Mouse (Mus musculus) forebrain, embryonic 14.5 days (tissue): ENCODE measurements around the gene Hist1h1c. TPM values are rescaled to one million over a fixed set of nuclear protein-coding genes. Genes with fewer than 3 reads are reported as not detected.

Source experiments
- ATAC-seq: fragments of 200-750 bp; cut with Nextera tagmentation; 2 replicates; pipeline ENCODE4 v1.8.0; 2017; ENCODE audit warnings: mild to moderate bottlenecking, moderate library complexity
- DNase-seq: peaks from one replicate; pipeline ENCODE4 v3.0.0-alpha.2; 2015; ENCODE audit warnings: low spot score
- H3K27ac ChIP-seq: fragments of 300-500 bp; sonication (generic); 2 replicates; pipeline ENCODE4 v1.5.1; 2014; ENCODE audit warnings: low read depth, mild to moderate bottlenecking, control low read depth, low read length, moderate library complexity
- H3K27me3 ChIP-seq: fragments of 300-500 bp; sonication (generic); replicated peaks from 2 replicates; pipeline ENCODE4 v1.6.1; 2014; ENCODE audit warnings: low read length, control low read depth, mixed read lengths; ENCODE audit not compliant: control insufficient read depth, insufficient read depth
- H3K36me3 ChIP-seq: fragments of 300-500 bp; sonication (generic); 2 replicates; pipeline ENCODE4 v1.6.1; 2014; ENCODE audit warnings: low read length, control low read depth; ENCODE audit not compliant: control insufficient read depth, insufficient read depth
- H3K4me1 ChIP-seq: fragments of 300-500 bp; sonication (generic); 2 replicates; pipeline ENCODE4 v1.6.1; 2014; ENCODE audit warnings: antibody characterized with exemption, low read length, control low read depth; ENCODE audit not compliant: control insufficient read depth, insufficient read depth
- H3K4me2 ChIP-seq: fragments of 300-500 bp; sonication (generic); 2 replicates; pipeline ENCODE4 v1.6.1; 2014; ENCODE audit warnings: mild to moderate bottlenecking, control low read depth, low read length
- H3K4me3 ChIP-seq: fragments of 300-500 bp; sonication (generic); 2 replicates; pipeline ENCODE4 v1.5.1; 2014; ENCODE audit warnings: low read depth, low read length, control low read depth
- H3K9ac ChIP-seq: fragments of 300-500 bp; sonication (generic); 2 replicates; pipeline ENCODE4 v1.6.1; 2014; ENCODE audit warnings: mild to moderate bottlenecking, low read length, control low read depth, moderate library complexity
- H3K9me3 ChIP-seq: fragments of 300-500 bp; sonication (generic); replicated peaks from 2 replicates; pipeline ENCODE4 v1.6.1; 2016; ENCODE audit warnings: low read length, control low read depth, mixed read lengths; ENCODE audit not compliant: control insufficient read depth
- WGBS: fragments of 180-500 bp; shearing (Covaris S2); extraction: QIAGEN DNeasy Blood & Tissue Kit; methylation state at CpG from one replicate; pipeline ENCODE4 v1.1.7; 2014; 5-methylcytosine and 5-hydroxymethylcytosine counted together
- polyA plus RNA-seq: library from polyadenylated mRNA; unstranded; fragments of >200 nt; fragmentation: Nextera tagmentation; extraction: Ambion mirVana; gene quantifications from 2 replicates; pipeline ENCODE4 v1.2.1, GENCODE M21; 2014

Gene Hist1h1c
- polyA plus RNA-seq, 1 experiment from 2014 or later, result 25.2 TPM

GRCm38 (mm10) chr13:23752742-23753172, 14.1 kb downstream of the Hist1h1c start:
- peak overlapping the region; percentile 26 for H3K4me3 ChIP-seq
- WGBS, result under 1% methylated on average over 6 of the region's 6 CpGs
- H3K9ac ChIP-seq, result peak overlapping the region; percentile 54; the same call in 1 of the 2 replicates
- no peak for DNase-seq
- peaks cover 9% of the 10 kb centered on the region for H3K4me1 ChIP-seq
- no peaks in the 10 kb centered on the region for H3K9me3 ChIP-seq
- no peaks in the 10 kb centered on the region for H3K27me3 ChIP-seq
- peak overlapping the region; percentile 50 for H3K4me2 ChIP-seq
- H3K36me3 ChIP-seq, result no peaks in the 10 kb centered on the region
- ATAC-seq, result no peak
- H3K27ac ChIP-seq, result peak overlapping the region; percentile 65

- 41% methylated on average over 4 of the region's 4 CpGs for WGBS
- H3K27ac ChIP-seq, result peak overlapping the region; percentile 65; the same call in 1 of the 2 replicates
Observed at GRCm38 (mm10) chr13:23753314-23754078, 14.9 kb downstream of the Hist1h1c start.

GRCm38 (mm10) chr13:23755000-23755399, 16.4 kb downstream of the Hist1h1c start:
- H3K36me3 ChIP-seq, result no peaks in the 10 kb centered on the region
- H3K9me3 ChIP-seq, result no peaks in the 10 kb centered on the region
- no peak overlapping the region for H3K4me2 ChIP-seq
- H3K9ac ChIP-seq, result no peak overlapping the region
- H3K27me3 ChIP-seq, result no peaks in the 10 kb centered on the region
- H3K27ac ChIP-seq, result no peak overlapping the region
- peaks cover 7% of the 10 kb centered on the region for H3K4me1 ChIP-seq
- DNase-seq (no peak), ATAC-seq (no peak)
- no peak overlapping the region for H3K4me3 ChIP-seq

More at GRCm38 (mm10) chr13:23753314-23754078, 14.9 kb downstream of the Hist1h1c start:
- Histone ChIP-seq H3K36me3 (no peaks in the 10 kb centered on the region), H3K4me1 (peaks cover 6% of the 10 kb centered on the region), H3K4me2 (peak overlapping the region; percentile 50; the same call in 1 of the 2 replicates), H3K27me3 (no peaks in the 10 kb centered on the region), H3K9me3 (no peaks in the 10 kb centered on the region), H3K4me3 (peak overlapping the region; percentile 26), H3K9ac (peak overlapping the region; percentile 54; the same call in 1 of the 2 replicates)
- ATAC-seq (no peak), DNase-seq (no peak)

GRCm38 (mm10) chr13:23756790-23757189, 18.2 kb downstream of the Hist1h1c start, which contains the start of gene Hist1h4b:
Hist1h4b (plus strand) TSS chr13:23757013.
- Histone ChIP-seq H3K4me2 (peak within 1 kb of the TSS; percentile 67), H3K27me3 (no peaks in the 10 kb centered on the region), H3K4me3 (peak within 1 kb of the TSS; percentile 33), H3K27ac (peak within 1 kb of the TSS; percentile 85), H3K9ac (peak within 1 kb of the TSS; percentile 61), H3K9me3 (no peaks in the 10 kb centered on the region), H3K4me1 (peaks cover 17% of the 10 kb centered on the region), H3K36me3 (no peaks in the 10 kb centered on the region)
- ATAC-seq, result peak; percentile 68
- WGBS, result 0% methylated on average over 17 of the region's 22 CpGs
- DNase-seq, result peak; percentile 99

- Histone ChIP-seq H3K4me2 (peak overlapping the region; percentile 67), H3K27me3 (no peaks in the 10 kb centered on the region), H3K9me3 (no peaks in the 10 kb centered on the region), H3K4me1 (peaks cover 17% of the 10 kb centered on the region), H3K27ac (peak overlapping the region; percentile 85), H3K36me3 (no peaks in the 10 kb centered on the region), H3K9ac (peak overlapping the region; percentile 61), H3K4me3 (peak overlapping the region; percentile 33)
- under 1% methylated on average over 15 of the region's 23 CpGs for WGBS
- ATAC-seq, result peak; percentile 13; the same call in 1 of the 2 replicates
- DNase-seq, result peak; percentile 54
Observed at GRCm38 (mm10) chr13:23757211-23757773, 18.7 kb downstream of the Hist1h1c start.

- Histone ChIP-seq H3K36me3 (no peaks in the 10 kb centered on the region), H3K27me3 (no peaks in the 10 kb centered on the region), H3K27ac (no peak overlapping the region), H3K4me2 (peak overlapping the region; percentile 67; the same call in 1 of the 2 replicates), H3K9ac (no peak overlapping the region), H3K4me3 (no peak overlapping the region), H3K4me1 (peaks cover 16% of the 10 kb centered on the region), H3K9me3 (no peaks in the 10 kb centered on the region)
- ATAC-seq (no peak), DNase-seq (no peak)
- WGBS, result 43% methylated on average over 3 of the region's 3 CpGs
Observed at GRCm38 (mm10) chr13:23757921-23758320, 19.3 kb downstream of the Hist1h1c start.

GRCm38 (mm10) chr13:23759251-23759771, 20.7 kb downstream of the Hist1h1c start:
- H3K4me3 ChIP-seq, result no peak overlapping the region
- ATAC-seq (no peak), DNase-seq (no peak)
- H3K9ac ChIP-seq, result no peak overlapping the region
- no peaks in the 10 kb centered on the region for H3K36me3 ChIP-seq
- H3K27me3 ChIP-seq, result no peaks in the 10 kb centered on the region
- peaks cover 27% of the 10 kb centered on the region for H3K4me1 ChIP-seq
- 78% methylated on average over 3 of the region's 3 CpGs for WGBS
- H3K4me2 ChIP-seq, result no peak overlapping the region
- H3K27ac ChIP-seq, result no peak overlapping the region
- no peaks in the 10 kb centered on the region for H3K9me3 ChIP-seq

- Histone ChIP-seq H3K4me3 (peak overlapping the region; percentile 53; the same call in 1 of the 2 replicates), H3K27ac (peak overlapping the region; percentile 88; the same call in 1 of the 2 replicates), H3K9ac (peak overlapping the region; percentile 64), H3K4me1 (peaks cover 31% of the 10 kb centered on the region), H3K36me3 (no peaks in the 10 kb centered on the region), H3K27me3 (no peaks in the 10 kb centered on the region), H3K9me3 (no peaks in the 10 kb centered on the region), H3K4me2 (peak overlapping the region; percentile 89)
- 84% methylated on average over 1 of the region's 1 CpGs for WGBS
- ATAC-seq (no peak), DNase-seq (no peak)
Observed at GRCm38 (mm10) chr13:23759916-23760239, 21.3 kb downstream of the Hist1h1c start.
